Comparison of ENCODE assay signal across 26 mouse cellular contexts in the genomic region with DNA sequence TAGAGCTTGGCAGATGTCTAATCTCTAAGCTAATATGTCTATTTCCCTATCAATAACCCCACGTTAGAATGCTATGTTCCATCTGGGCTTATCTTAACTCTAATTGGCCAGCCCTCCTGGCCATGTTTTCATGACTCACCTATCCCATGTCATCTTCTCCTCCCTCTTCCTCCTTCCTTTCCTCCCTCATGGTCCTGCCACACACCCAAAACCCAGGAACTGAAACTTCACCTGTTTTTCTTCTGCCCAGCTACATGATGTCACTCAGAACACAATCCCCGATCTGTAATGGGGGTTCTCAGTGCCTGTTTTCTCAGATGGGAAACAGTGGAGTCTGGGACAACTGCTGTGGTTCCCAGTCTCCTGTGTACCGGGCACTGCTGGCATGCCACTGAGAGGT. TPM values are rescaled to one million over a fixed set of nuclear protein-coding genes. Genes with fewer than 3 reads are reported as not detected.
"Had no signal": no experiment of that assay in that cellular context is flagged by ENCODE, and none has a peak within 500 bp of the region (broad histone marks: within the 10 kb centered on the region; RNA-seq: fewer than 3 reads in every experiment).

A gene (plus strand): TSS at position 301 of the 400 bp plus-strand sequence.

- H3K27me3 ChIP-seq: lung, embryonic 15.5 days; midbrain, embryonic 13.5 days; midbrain, embryonic 15.5 days; neural tube, embryonic 12.5 days had no signal

- ATAC-seq: liver, postnatal 0 days; lung, postnatal 0 days; midbrain, embryonic 13.5 days; midbrain, embryonic 15.5 days had no signal

- H3K9ac ChIP-seq: liver, postnatal 0 days; lung, embryonic 15.5 days; midbrain, embryonic 13.5 days; midbrain, embryonic 15.5 days; neural tube, embryonic 12.5 days had no signal

- H3K4me3 ChIP-seq: lung, embryonic 15.5 days; megakaryocyte, embryonic 14.5 days; midbrain, embryonic 13.5 days; midbrain, embryonic 15.5 days; neural tube, embryonic 12.5 days had no signal

- H3K27ac ChIP-seq: lung, embryonic 15.5 days; macrophage; midbrain, embryonic 13.5 days; midbrain, embryonic 15.5 days; neural tube, embryonic 12.5 days had no signal

- H3K36me3 ChIP-seq: lung, embryonic 15.5 days; midbrain, embryonic 13.5 days; midbrain, embryonic 15.5 days; neural tube, embryonic 12.5 days had no signal

- H3K4me1 ChIP-seq: lung, embryonic 15.5 days; megakaryocyte, embryonic 14.5 days; midbrain, embryonic 13.5 days; midbrain, embryonic 15.5 days; neural tube, embryonic 12.5 days had no signal

- DNase-seq: liver, postnatal 0 days; lung, adult 2 months; lung, postnatal 14 days; lung, postnatal 36 days; right cerebral cortex, postnatal 25 days; right cerebral cortex, postnatal 4 days; spleen, adult 18-20 months; thymus, adult 2 months; thymus, postnatal 25 days; thymus, postnatal 4 days had no signal

- H3K4me2 ChIP-seq: lung, embryonic 15.5 days; midbrain, embryonic 11.5 days; midbrain, embryonic 13.5 days; midbrain, embryonic 15.5 days; neural tube, embryonic 12.5 days had no signal

RNA-seq across cellular contexts. Expression of the gene that starts here (rescaled TPM):
- total RNA-seq: midbrain, postnatal 0 days; monocyte, adult 5-6 weeks; neutrophil, adult 5-6 weeks had no signal
- polyA plus RNA-seq: liver, postnatal 0 days; lung, adult 2 months; lung, embryonic 15.5 days; lung, postnatal 0 days; macrophage; midbrain, embryonic 11.5 days; midbrain, embryonic 13.5 days; midbrain, embryonic 15.5 days; midbrain, postnatal 0 days; neural tube, embryonic 12.5 days; neural tube, embryonic 14.5 days; small intestine, adult 2 months; stomach, embryonic 14.5 days; stomach, embryonic 16.5 days; thymus, adult 2 months; urinary bladder, adult 2 months had no signal
